Mouse (Mus musculus) MEL (cell line): Measurements from ENCODE around the gene Gm3646. TPM values are rescaled to one million over a fixed set of nuclear protein-coding genes. Genes with fewer than 3 reads are reported as not detected.

Experiments
- DNase-seq: peaks from one replicate; pipeline ENCODE4 v3.0.0; 2011; ENCODE audit warnings: low read depth, low spot score
- H3K27ac ChIP-seq: 2 replicates; pipeline ENCODE4 v1.5.1; 2012; ENCODE audit warnings: low read depth, mild to moderate bottlenecking, control low read depth, low read length, moderate library complexity; ENCODE audit not compliant: control insufficient read depth
- H3K27me3 ChIP-seq, 2 experiments: fragments of 150-350 bp in 1 of 2; sonication (generic) in 1 of 2; 2 replicates each; pipeline ENCODE4 v1.6.1; 2012; ENCODE audit warnings: low read length in 2 of 2, mild to moderate bottlenecking in 2 of 2, improper control_type of control experiment in 1 of 2, moderate library complexity in 1 of 2; ENCODE audit not compliant: insufficient read depth in 2 of 2, control insufficient read depth in 1 of 2
- H3K36me3 ChIP-seq, 2 experiments: 2 replicates each; pipeline ENCODE4 v1.6.1; 2012 to 2014; ENCODE audit warnings: low read length in 2 of 2, improper control_type of control experiment in 1 of 2, inconsistent platforms in 1 of 2, mild to moderate bottlenecking in 1 of 2; ENCODE audit not compliant: insufficient read depth in 2 of 2, control insufficient read depth in 1 of 2
- H3K4me1 ChIP-seq, 2 experiments: fragments of 150-350 bp in 1 of 2; sonication (generic) in 1 of 2; 2 replicates each; pipeline ENCODE4 v1.6.1; 2012; ENCODE audit warnings: low read length in 2 of 2, improper control_type of control experiment in 1 of 2, mild to moderate bottlenecking in 1 of 2; ENCODE audit not compliant: insufficient read depth in 2 of 2, control insufficient read depth in 1 of 2
- H3K4me3 ChIP-seq, 2 experiments: fragments of 150-350 bp in 1 of 2; sonication (generic) in 1 of 2; 2 replicates each; pipeline ENCODE4 v1.5.1; 2012; ENCODE audit warnings: low read depth in 2 of 2, low read length in 2 of 2, mild to moderate bottlenecking in 2 of 2, moderate library complexity in 2 of 2, control low read depth in 1 of 2, improper control_type of control experiment in 1 of 2; ENCODE audit not compliant: control insufficient read depth in 1 of 2, insufficient read depth in 1 of 2
- H3K79me2 ChIP-seq: 2 replicates; pipeline ENCODE4 v1.6.1; 2012; ENCODE audit warnings: mild to moderate bottlenecking, low read length, moderate library complexity; ENCODE audit not compliant: control insufficient read depth, poor library complexity, insufficient read depth
- H3K9ac ChIP-seq: 2 replicates; pipeline ENCODE4 v1.6.1; 2012; ENCODE audit warnings: low read depth, mild to moderate bottlenecking, control low read depth, low read length, moderate library complexity; ENCODE audit not compliant: control insufficient read depth, poor library complexity, severe bottlenecking
- H3K9me3 ChIP-seq: fragments of 150-350 bp; sonication (generic); replicated peaks from 2 replicates; pipeline ENCODE4 v1.6.1; 2012; ENCODE audit warnings: mild to moderate bottlenecking, low read length, improper control_type of control experiment, moderate library complexity; ENCODE audit not compliant: insufficient read depth
- BHLHE40 ChIP-seq: IDR thresholded peaks from 2 replicates; pipeline ENCODE4 v1.6.1; 2012; ENCODE audit warnings: low read depth, mild to moderate bottlenecking, inconsistent platforms, low read length, improper control_type of control experiment, borderline replicate concordance
- CHD2 ChIP-seq: IDR thresholded peaks from 2 replicates; pipeline ENCODE4 v1.6.1; 2011; ENCODE audit warnings: low read length, improper control_type of control experiment
- E2F4 ChIP-seq: IDR thresholded peaks from 2 replicates; pipeline ENCODE4 v1.6.1; 2011; ENCODE audit warnings: low read depth, low read length, improper control_type of control experiment, borderline replicate concordance
- ELF1 ChIP-seq: IDR thresholded peaks from 2 replicates; pipeline ENCODE4 v1.6.1; 2014; ENCODE audit warnings: low read depth, mild to moderate bottlenecking, inconsistent platforms, low read length, improper control_type of control experiment, moderate library complexity
- EP300 ChIP-seq, 2 experiments: IDR thresholded peaks; 2 replicates each; pipeline ENCODE4 v1.6.1; 2011; ENCODE audit warnings: improper control_type of control experiment in 2 of 2, low read length in 2 of 2, low read depth in 1 of 2, mild to moderate bottlenecking in 1 of 2
- GABPA ChIP-seq: IDR thresholded peaks from 2 replicates; pipeline ENCODE4 v1.6.1; 2012; ENCODE audit warnings: low read depth, mild to moderate bottlenecking, inconsistent platforms, low read length, improper control_type of control experiment, moderate library complexity
- GATA1 ChIP-seq: IDR thresholded peaks from 2 replicates; pipeline ENCODE4 v1.6.1; 2011; ENCODE audit warnings: low read depth, low read length, improper control_type of control experiment
- HCFC1 ChIP-seq: IDR thresholded peaks from 2 replicates; pipeline ENCODE4 v1.6.1; 2012; ENCODE audit warnings: low read depth, mild to moderate bottlenecking, inconsistent platforms, low read length, improper control_type of control experiment, moderate library complexity
- KAT2A ChIP-seq: conservative IDR thresholded peaks from 2 replicates; pipeline ENCODE4 v1.6.1; 2012; ENCODE audit warnings: low read depth, low read length, improper control_type of control experiment, inconsistent platforms
- MAFK ChIP-seq: IDR thresholded peaks from 2 replicates; pipeline ENCODE4 v1.6.1; 2011; ENCODE audit warnings: low read depth, mild to moderate bottlenecking, low read length, improper control_type of control experiment, borderline replicate concordance
- MAX ChIP-seq: IDR thresholded peaks from 2 replicates; pipeline ENCODE4 v1.6.1; 2011; ENCODE audit warnings: low read length, improper control_type of control experiment
- MAZ ChIP-seq: IDR thresholded peaks from 2 replicates; pipeline ENCODE4 v1.6.1; 2012; ENCODE audit warnings: low read depth, mild to moderate bottlenecking, inconsistent platforms, low read length, improper control_type of control experiment
- MYC ChIP-seq: IDR thresholded peaks from 2 replicates; pipeline ENCODE4 v1.6.1; 2011; ENCODE audit warnings: low read depth, mild to moderate bottlenecking, low read length, improper control_type of control experiment, moderate library complexity
- NRF1 ChIP-seq: IDR thresholded peaks from 2 replicates; pipeline ENCODE4 v1.6.1; 2014; ENCODE audit warnings: low read depth, mild to moderate bottlenecking, inconsistent platforms, low read length, improper control_type of control experiment, moderate library complexity; ENCODE audit not compliant: poor library complexity, insufficient read depth, severe bottlenecking
- POLR2A ChIP-seq, 2 experiments: IDR thresholded peaks; 2 replicates each; pipeline ENCODE4 v1.6.1; 2011 to 2012; ENCODE audit warnings: low read length in 2 of 2, mild to moderate bottlenecking in 2 of 2, control low read depth in 1 of 2, improper control_type of control experiment in 1 of 2, low read depth in 1 of 2, moderate library complexity in 1 of 2; ENCODE audit not compliant: control insufficient read depth in 1 of 2, insufficient read depth in 1 of 2, poor library complexity in 1 of 2
- POLR2AphosphoS2 ChIP-seq: IDR thresholded peaks from 2 replicates; pipeline ENCODE4 v1.6.1; 2011; ENCODE audit warnings: low read length, improper control_type of control experiment
- POLR2AphosphoS5 ChIP-seq: IDR thresholded peaks from 2 replicates; pipeline ENCODE4 v1.6.1; 2012; ENCODE audit warnings: low read depth, borderline replicate concordance, mild to moderate bottlenecking, inconsistent platforms, low read length, moderate library complexity, mixed read lengths
- RAD21 ChIP-seq: IDR thresholded peaks from 2 replicates; pipeline ENCODE4 v1.6.1; 2011; ENCODE audit warnings: mild to moderate bottlenecking, low read depth, low read length, improper control_type of control experiment
- SIN3A ChIP-seq: IDR thresholded peaks from 2 replicates; pipeline ENCODE4 v1.6.1; 2012; ENCODE audit warnings: low read length, improper control_type of control experiment, inconsistent platforms
- SMC3 ChIP-seq: IDR thresholded peaks from 2 replicates; pipeline ENCODE4 v1.6.1; 2011; ENCODE audit warnings: low read depth, low read length, improper control_type of control experiment
- TAL1 ChIP-seq: IDR thresholded peaks from 2 replicates; pipeline ENCODE4 v1.6.1; 2012; ENCODE audit warnings: mild to moderate bottlenecking, inconsistent platforms, low read length, moderate library complexity, mixed read lengths
- TBP ChIP-seq: IDR thresholded peaks from 2 replicates; pipeline ENCODE4 v1.8.0; 2011; ENCODE audit warnings: low read depth, low read length, improper control_type of control experiment
- TCF12 ChIP-seq: IDR thresholded peaks from 2 replicates; pipeline ENCODE4 v1.6.1; 2014; ENCODE audit warnings: low read depth, mild to moderate bottlenecking, inconsistent platforms, low read length, improper control_type of control experiment, moderate library complexity
- UBTF ChIP-seq: IDR thresholded peaks from 2 replicates; pipeline ENCODE4 v1.6.1; 2012; ENCODE audit warnings: low read depth, mild to moderate bottlenecking, inconsistent platforms, low read length, improper control_type of control experiment, moderate library complexity, borderline replicate concordance; ENCODE audit not compliant: insufficient read depth
- USF2 ChIP-seq, 2 experiments: IDR thresholded peaks; 2 replicates each; pipeline ENCODE4 v1.6.1; 2011 to 2012; ENCODE audit warnings: improper control_type of control experiment in 2 of 2, low read length in 2 of 2, borderline replicate concordance in 1 of 2, inconsistent platforms in 1 of 2, low read depth in 1 of 2, mild to moderate bottlenecking in 1 of 2; ENCODE audit not compliant: insufficient read depth in 1 of 2
- ZKSCAN1 ChIP-seq: IDR thresholded peaks from 2 replicates; pipeline ENCODE4 v1.6.1; 2012; ENCODE audit warnings: low read depth, mild to moderate bottlenecking, inconsistent platforms, low read length, improper control_type of control experiment, moderate library complexity
- polyA plus RNA-seq, 2 experiments: library from polyadenylated mRNA; stranded (reverse) in 1 of 2; unstranded in 1 of 2; fragments of >175 nt in 1 of 2; fragments of >200 nt in 1 of 2; gene quantifications; 2 replicates each; pipeline versions ENCODE4 v1.2.1 to v1.2.4; 2012; ENCODE audit warnings: low replicate concordance in 2 of 2, low read depth in 1 of 2; ENCODE audit not compliant: insufficient read length in 2 of 2, insufficient read depth in 1 of 2, missing spikeins in 1 of 2
- total RNA-seq: library from RNA; depleted of rRNA; stranded (reverse); fragments of 300-350 nt; gene quantifications from 2 replicates; pipeline ENCODE4 v1.2.3, GENCODE M21; 2012

The Gm3646 gene
- total and polyA plus RNA-seq, 3 experiments = not detected

- no peak overlapping the region for H3K9ac ChIP-seq
- no peaks in the 10 kb centered on the region for H3K36me3 ChIP-seq
- H3K4me3 ChIP-seq = no peak overlapping the region
- TF ChIP-seq GATA1 = no peak
- TF ChIP-seq KAT2A = no peak
- TF ChIP-seq CHD2 = no peak
- no peak for TF ChIP-seq MAFK
- no peak for TF ChIP-seq SIN3A
- no peak for TF ChIP-seq POLR2A (IDR thresholded peaks at IDR 0.05; ENCODE audit: control insufficient read depth in 1 of 2, insufficient read depth in 1 of 2, low read depth in 1 of 2, low read length in 2 of 2, poor library complexity in 1 of 2)
- no peak for TF ChIP-seq BHLHE40
- no peak for TF ChIP-seq MAZ
- TF ChIP-seq ZKSCAN1 = no peak
- TF ChIP-seq NRF1 = no peak
- no peak for TF ChIP-seq TCF12
- no peak for TF ChIP-seq TAL1
- TF ChIP-seq ELF1 = no peak
- TF ChIP-seq E2F4 = no peak
- TF ChIP-seq GABPA = no peak
- no peak for TF ChIP-seq MAX
- no peak for TF ChIP-seq POLR2AphosphoS2
- no peak for TF ChIP-seq EP300 (IDR thresholded peaks at IDR 0.05; ENCODE audit: low read depth in 1 of 2, low read length in 2 of 2)
- no peak for TF ChIP-seq USF2 (IDR thresholded peaks at IDR 0.05; ENCODE audit: borderline replicate concordance in 1 of 2, insufficient read depth in 1 of 2, low read depth in 1 of 2, low read length in 2 of 2)
- H3K27me3 ChIP-seq = no peaks in the 10 kb centered on the region
- H3K27ac ChIP-seq = no peak overlapping the region
- no peaks in the 10 kb centered on the region for H3K79me2 ChIP-seq
- no peaks in the 10 kb centered on the region for H3K9me3 ChIP-seq
- H3K4me1 ChIP-seq = no peaks in the 10 kb centered on the region
- DNase-seq = no peak
Measured at GRCm38 (mm10) chr1:39772401-39773095, 32.6 kb downstream of the Gm3646 start.

- Histone ChIP-seq H3K9ac (no peak overlapping the region), H3K27me3 (no peaks in the 10 kb centered on the region), H3K4me1 (no peaks in the 10 kb centered on the region), H3K79me2 (no peaks in the 10 kb centered on the region), H3K27ac (no peak overlapping the region), H3K9me3 (no peaks in the 10 kb centered on the region), H3K36me3 (no peaks in the 10 kb centered on the region), H3K4me3 (no peak overlapping the region)
- no peak for TF ChIP-seq NRF1
- no peak for TF ChIP-seq POLR2AphosphoS2
- no peak for TF ChIP-seq BHLHE40
- TF ChIP-seq TBP = no peak
- TF ChIP-seq SIN3A = no peak
- no peak for TF ChIP-seq HCFC1
- TF ChIP-seq E2F4 = no peak
- TF ChIP-seq POLR2AphosphoS5 = no peak
- TF ChIP-seq CHD2 = no peak
- no peak for TF ChIP-seq RAD21
- TF ChIP-seq MYC = no peak
- TF ChIP-seq SMC3 = no peak
- no peak for TF ChIP-seq UBTF
- DNase-seq = no peak
Measured at GRCm38 (mm10) chr1:39770436-39770835, 34.7 kb downstream of the Gm3646 start.
